Mouse (Mus musculus): Measurements from ENCODE around the gene Ifngr1. TPM values are rescaled to one million over a fixed set of nuclear protein-coding genes. Genes with fewer than 3 reads are reported as not detected.

The Ifngr1 gene
- total RNA-seq, 2 experiments from 2014 or later: 51.3 to 56.1 TPM

- no peak for DNase-seq (ENCODE audit: low spot score in 2 of 2)
Observed at GRCm38 (mm10) chr10:19631616-19632195, 40.0 kb downstream of the Ifngr1 start.

GRCm38 (mm10) chr10:19638851-19639250 lies 47.1 kb downstream of the Ifngr1 start:
- DNase-seq (ENCODE audit: low spot score in 2 of 2): no peak

GRCm38 (mm10) chr10:19639630-19640029 lies 47.9 kb downstream of the Ifngr1 start:
- no peak for DNase-seq (ENCODE audit: low spot score in 2 of 2)

- DNase-seq (ENCODE audit: low spot score in 2 of 2): no peak
Observed at GRCm38 (mm10) chr10:19645119-19645518, 53.4 kb downstream of the Ifngr1 start.

- no peak for DNase-seq (ENCODE audit: low spot score in 2 of 2)
Observed at GRCm38 (mm10) chr10:19657426-19657825, 65.7 kb downstream of the Ifngr1 start.

Other genes with a start within 250 kb of the Ifngr1 start
- not detected for gene Olig3, start 235.4 kb upstream of the Ifngr1 start, total RNA-seq (2021)
- not detected for gene Il22ra2, start 30.0 kb downstream of the Ifngr1 start, total RNA-seq (2021)
- 1 to 10 TPM; 3.3 to 3.9 TPM for gene Il20ra, start 120.6 kb downstream of the Ifngr1 start, total RNA-seq (2021)